Mouse (Mus musculus) spleen, adult 2 months (tissue): ENCODE data around the gene Msmb. TPM values are rescaled to one million over a fixed set of nuclear protein-coding genes. Genes with fewer than 3 reads are reported as not detected.

ENCODE experiments used
- DNase-seq, 2 experiments: peaks; one replicate each; pipeline versions ENCODE4 v3.0.0 to v3.0.0-alpha.2; 2012 to 2021; ENCODE audit warnings: low spot score in 2 of 2, low read depth in 1 of 2
- H3K27ac ChIP-seq: fragments of 200-500 bp; 2 replicates; pipeline ENCODE4 v1.5.1; 2012; ENCODE audit warnings: low read length, inconsistent platforms; ENCODE audit not compliant: insufficient read depth
- H3K27me3 ChIP-seq: fragments of 200-500 bp; 2 replicates; pipeline ENCODE4 v1.6.1; 2012; ENCODE audit warnings: mild to moderate bottlenecking, moderate library complexity, low read length, inconsistent platforms; ENCODE audit not compliant: control insufficient read depth, insufficient read depth
- H3K36me3 ChIP-seq: fragments of 200-500 bp; 2 replicates; pipeline ENCODE4 v1.6.1; 2012; ENCODE audit warnings: mild to moderate bottlenecking, low read length, inconsistent platforms; ENCODE audit not compliant: control insufficient read depth, insufficient read depth
- H3K4me1 ChIP-seq: fragments of 200-500 bp; 2 replicates; pipeline ENCODE4 v1.6.1; 2011; ENCODE audit warnings: inconsistent platforms; ENCODE audit not compliant: control insufficient read depth, insufficient read depth, insufficient read length
- H3K4me3 ChIP-seq: fragments of 200-500 bp; 2 replicates; pipeline ENCODE4 v1.5.1; 2011; ENCODE audit warnings: mild to moderate bottlenecking, inconsistent platforms; ENCODE audit not compliant: insufficient read depth, insufficient read length; ENCODE audit errors: extremely low read depth
- CTCF ChIP-seq: fragments of 200-500 bp; IDR thresholded peaks from 2 replicates; pipeline ENCODE4 v1.5.1; 2011; ENCODE audit warnings: mild to moderate bottlenecking, inconsistent platforms; ENCODE audit not compliant: insufficient read depth, insufficient read length, insufficient replicate concordance; ENCODE audit errors: extremely low read depth
- POLR2A ChIP-seq: fragments of 200-500 bp; IDR thresholded peaks from 2 replicates; pipeline ENCODE4 v1.6.1; 2011; ENCODE audit warnings: low read depth, low read length, inconsistent platforms
- WGBS: fragments of 180-500 bp; shearing (Covaris S2); methylation state at CpG from one replicate; pipeline ENCODE4 v1.1.7; 2018; 5-methylcytosine and 5-hydroxymethylcytosine counted together
- polyA plus RNA-seq: library from polyadenylated mRNA; depleted of rRNA; stranded (reverse); fragments of >200 nt; gene quantifications from 2 replicates; pipeline ENCODE4 v1.2.3, GENCODE M21; 2012; rRNA removed

The Msmb gene
- not detected in 2 replicates for polyA plus RNA-seq

GRCm38 (mm10) chr14:32141723-32142122 lies at the start of gene Msmb:
Gene Msmb (plus strand): TSS chr14:32142023.
- 93% methylated on average over 5 of the region's 5 CpGs for WGBS
- DNase-seq, result no peak
- H3K27ac ChIP-seq, result no peak within 1 kb of the TSS
- H3K36me3 ChIP-seq, result no peaks in the 10 kb centered on the region
- no peaks in the 10 kb centered on the region for H3K27me3 ChIP-seq
- H3K4me3 ChIP-seq, result no peak within 1 kb of the TSS
- no peaks in the 10 kb centered on the region for H3K4me1 ChIP-seq
- TF ChIP-seq POLR2A, result no peak

- Histone ChIP-seq H3K36me3 (peaks cover 21% of the 10 kb centered on the region), H3K27ac (no peak overlapping the region), H3K4me3 (no peak overlapping the region), H3K4me1 (no peaks in the 10 kb centered on the region), H3K27me3 (no peaks in the 10 kb centered on the region)
- DNase-seq, result no peak
- TF ChIP-seq CTCF, result no peak
- TF ChIP-seq POLR2A, result no peak
- 78% methylated on average over 1 of the region's 1 CpGs for WGBS
These were observed 48.8 kb upstream of the Msmb start for GRCm38 (mm10) chr14:32093018-32093417.

GRCm38 (mm10) chr14:32093500-32094117 lies 48.2 kb upstream of the Msmb start:
- Histone ChIP-seq H3K27me3 (no peaks in the 10 kb centered on the region), H3K4me1 (no peaks in the 10 kb centered on the region), H3K36me3 (peaks cover 21% of the 10 kb centered on the region), H3K4me3 (no peak overlapping the region), H3K27ac (no peak overlapping the region)
- TF ChIP-seq CTCF (no peak), POLR2A (no peak)
- no peak for DNase-seq
- 53% methylated on average over 11 of the region's 11 CpGs for WGBS

GRCm38 (mm10) chr14:32095646-32096045 lies 46.2 kb upstream of the Msmb start:
- no peaks in the 10 kb centered on the region for H3K4me1 ChIP-seq
- no peak overlapping the region for H3K27ac ChIP-seq
- TF ChIP-seq CTCF (no peak), POLR2A (no peak)
- H3K36me3 ChIP-seq, result peaks cover 32% of the 10 kb centered on the region
- H3K4me3 ChIP-seq, result no peak overlapping the region
- WGBS, result 94% methylated on average over 5 of the region's 5 CpGs
- no peak for DNase-seq
- no peaks in the 10 kb centered on the region for H3K27me3 ChIP-seq

GRCm38 (mm10) chr14:32096740-32097139 lies 45.1 kb upstream of the Msmb start:
- 87% methylated on average over 5 of the region's 5 CpGs for WGBS
- Histone ChIP-seq H3K4me3 (no peak overlapping the region), H3K36me3 (peaks cover 32% of the 10 kb centered on the region), H3K27ac (no peak overlapping the region), H3K4me1 (no peaks in the 10 kb centered on the region), H3K27me3 (no peaks in the 10 kb centered on the region)
- no peak for DNase-seq
- no peak for TF ChIP-seq CTCF
- no peak for TF ChIP-seq POLR2A

GRCm38 (mm10) chr14:32097691-32098090 lies 44.1 kb upstream of the Msmb start:
- no peak for DNase-seq
- Histone ChIP-seq H3K27me3 (no peaks in the 10 kb centered on the region), H3K36me3 (peaks cover 33% of the 10 kb centered on the region), H3K4me1 (no peaks in the 10 kb centered on the region), H3K4me3 (no peak overlapping the region), H3K27ac (no peak overlapping the region)
- 97% methylated on average over 7 of the region's 7 CpGs for WGBS
- TF ChIP-seq POLR2A (no peak), CTCF (no peak)

GRCm38 (mm10) chr14:32098951-32099350 lies 42.9 kb upstream of the Msmb start:
- H3K4me3 ChIP-seq, result no peak overlapping the region
- 94% methylated on average over 3 of the region's 3 CpGs for whole genome bisulfite sequencing
- TF ChIP-seq POLR2A (no peak), CTCF (no peak)
- no peak overlapping the region for H3K27ac ChIP-seq
- no peaks in the 10 kb centered on the region for H3K27me3 ChIP-seq
- H3K4me1 ChIP-seq, result no peaks in the 10 kb centered on the region
- no peak for DNase-seq
- peaks cover 32% of the 10 kb centered on the region for H3K36me3 ChIP-seq
